Mouse (Mus musculus) hindbrain, embryonic 16.5 days (tissue): Measurements from ENCODE around the gene Eif3b. TPM values are rescaled to one million over a fixed set of nuclear protein-coding genes. Genes with fewer than 3 reads are reported as not detected.

Experiments
- ATAC-seq: fragments of 200-750 bp; cut with Nextera tagmentation; 2 replicates; pipeline ENCODE4 v1.8.0; 2017; ENCODE audit warnings: moderate TSS enrichment, moderate library complexity
- H3K27ac ChIP-seq: fragments of 300-500 bp; sonication (generic); 2 replicates; pipeline ENCODE4 v1.5.1; 2014; ENCODE audit warnings: low read depth, mild to moderate bottlenecking, control low read depth, low read length, moderate library complexity
- H3K27me3 ChIP-seq: fragments of 300-500 bp; sonication (generic); replicated peaks from 2 replicates; pipeline ENCODE4 v1.6.1; 2014; ENCODE audit warnings: low read length; ENCODE audit not compliant: control insufficient read depth, insufficient read depth
- H3K36me3 ChIP-seq: fragments of 300-500 bp; sonication (generic); 2 replicates; pipeline ENCODE4 v1.6.1; 2014; ENCODE audit warnings: mild to moderate bottlenecking, low read length, moderate library complexity, mixed read lengths; ENCODE audit not compliant: control insufficient read depth, insufficient read depth
- H3K4me1 ChIP-seq: fragments of 300-500 bp; sonication (generic); 2 replicates; pipeline ENCODE4 v1.6.1; 2014; ENCODE audit warnings: low read depth, low read length; ENCODE audit not compliant: control insufficient read depth, insufficient read depth
- H3K4me2 ChIP-seq: fragments of 300-500 bp; sonication (generic); 2 replicates; pipeline ENCODE4 v1.6.1; 2014; ENCODE audit warnings: mild to moderate bottlenecking, low read length, control low read depth, moderate library complexity
- H3K4me3 ChIP-seq: fragments of 300-500 bp; sonication (generic); 2 replicates; pipeline ENCODE4 v1.5.1; 2014; ENCODE audit warnings: mild to moderate bottlenecking, low read length, control low read depth, moderate library complexity
- H3K9ac ChIP-seq: fragments of 300-500 bp; sonication (generic); 2 replicates; pipeline ENCODE4 v1.6.1; 2014; ENCODE audit warnings: low read depth, mild to moderate bottlenecking, control low read depth, low read length, moderate library complexity
- H3K9me3 ChIP-seq: fragments of 300-500 bp; sonication (generic); 2 replicates; pipeline ENCODE4 v1.6.1; 2014; ENCODE audit warnings: mild to moderate bottlenecking, low read length, moderate library complexity; ENCODE audit not compliant: control insufficient read depth
- WGBS: fragments of 180-500 bp; shearing (Covaris S2); extraction: QIAGEN DNeasy Blood & Tissue Kit; methylation state at CpG from one replicate; pipeline ENCODE4 v1.1.7; 2014; 5-methylcytosine and 5-hydroxymethylcytosine counted together
- polyA plus RNA-seq: library from polyadenylated mRNA; unstranded; fragments of >200 nt; fragmentation: Nextera tagmentation; extraction: Ambion mirVana; gene quantifications from 2 replicates; pipeline ENCODE4 v1.2.1, GENCODE M21; 2015

The Eif3b gene
- polyA plus RNA-seq, 1 experiment from 2014 or later, result 65.9 TPM

- Histone ChIP-seq H3K9ac (no peak overlapping the region), H3K27ac (no peak overlapping the region), H3K9me3 (no peaks in the 10 kb centered on the region), H3K4me2 (no peak overlapping the region), H3K27me3 (no peaks in the 10 kb centered on the region), H3K4me1 (peaks cover 3% of the 10 kb centered on the region; the same call in 1 of the 2 replicates), H3K36me3 (no peaks in the 10 kb centered on the region), H3K4me3 (no peak overlapping the region)
- no peak for ATAC-seq
- 81% methylated on average over 6 of the region's 6 CpGs for WGBS
These were observed 39.8 kb upstream of the Eif3b start for GRCm38 (mm10) chr5:140379299-140379698.

- Histone ChIP-seq H3K9me3 (no peaks in the 10 kb centered on the region), H3K4me1 (peaks cover 3% of the 10 kb centered on the region; the same call in 1 of the 2 replicates), H3K9ac (no peak overlapping the region), H3K4me3 (no peak overlapping the region), H3K27me3 (no peaks in the 10 kb centered on the region), H3K36me3 (no peaks in the 10 kb centered on the region), H3K27ac (no peak overlapping the region), H3K4me2 (no peak overlapping the region)
- no peak for ATAC-seq
- WGBS, result 94% methylated on average over 7 of the region's 7 CpGs
These were observed 38.0 kb upstream of the Eif3b start for GRCm38 (mm10) chr5:140381156-140381555.

GRCm38 (mm10) chr5:140382688-140383087 lies 36.4 kb upstream of the Eif3b start:
- no peaks in the 10 kb centered on the region for H3K36me3 ChIP-seq
- H3K9me3 ChIP-seq, result no peaks in the 10 kb centered on the region
- H3K4me3 ChIP-seq, result no peak overlapping the region
- no peaks in the 10 kb centered on the region for H3K27me3 ChIP-seq
- WGBS, result 94% methylated on average over 6 of the region's 6 CpGs
- ATAC-seq, result no peak
- no peak overlapping the region for H3K27ac ChIP-seq
- no peak overlapping the region for H3K9ac ChIP-seq
- peaks cover 3% of the 10 kb centered on the region for H3K4me1 ChIP-seq
- no peak overlapping the region for H3K4me2 ChIP-seq

- Histone ChIP-seq H3K9me3 (no peaks in the 10 kb centered on the region), H3K4me1 (peaks cover 11% of the 10 kb centered on the region), H3K9ac (no peak overlapping the region), H3K4me3 (no peak overlapping the region), H3K27ac (no peak overlapping the region), H3K4me2 (no peak overlapping the region), H3K36me3 (no peaks in the 10 kb centered on the region), H3K27me3 (no peaks in the 10 kb centered on the region)
- 20% methylated on average over 7 of the region's 7 CpGs for WGBS
- ATAC-seq, result no peak
These were observed 35.6 kb upstream of the Eif3b start for GRCm38 (mm10) chr5:140383559-140383958.

GRCm38 (mm10) chr5:140384462-140384861 lies 34.7 kb upstream of the Eif3b start:
- no peaks in the 10 kb centered on the region for H3K9me3 ChIP-seq
- WGBS, result 100% methylated on average over 1 of the region's 1 CpGs
- no peaks in the 10 kb centered on the region for H3K36me3 ChIP-seq
- H3K27ac ChIP-seq, result no peak overlapping the region
- H3K27me3 ChIP-seq, result no peaks in the 10 kb centered on the region
- H3K4me2 ChIP-seq, result no peak overlapping the region
- H3K4me1 ChIP-seq, result peaks cover 11% of the 10 kb centered on the region
- no peak overlapping the region for H3K4me3 ChIP-seq
- ATAC-seq, result no peak
- no peak overlapping the region for H3K9ac ChIP-seq

GRCm38 (mm10) chr5:140387236-140387635 lies 31.9 kb upstream of the Eif3b start:
- Histone ChIP-seq H3K9ac (no peak overlapping the region), H3K27me3 (no peaks in the 10 kb centered on the region), H3K36me3 (no peaks in the 10 kb centered on the region), H3K4me3 (no peak overlapping the region), H3K27ac (no peak overlapping the region), H3K4me2 (no peak overlapping the region), H3K9me3 (no peaks in the 10 kb centered on the region), H3K4me1 (peaks cover 11% of the 10 kb centered on the region)
- WGBS, result 79% methylated on average over 7 of the region's 7 CpGs
- no peak for ATAC-seq

GRCm38 (mm10) chr5:140387816-140388510 lies 31.2 kb upstream of the Eif3b start:
- H3K36me3 ChIP-seq, result no peaks in the 10 kb centered on the region
- H3K27me3 ChIP-seq, result no peaks in the 10 kb centered on the region
- H3K4me1 ChIP-seq, result peaks cover 11% of the 10 kb centered on the region
- H3K9ac ChIP-seq, result peak overlapping the region; percentile 85
- H3K9me3 ChIP-seq, result no peaks in the 10 kb centered on the region
- H3K27ac ChIP-seq, result no peak overlapping the region
- H3K4me3 ChIP-seq, result peak overlapping the region; percentile 82
- peak overlapping the region; percentile 64 for H3K4me2 ChIP-seq
- no peak for ATAC-seq
- 72% methylated on average over 12 of the region's 12 CpGs for WGBS

- Histone ChIP-seq H3K4me2 (peak within 1 kb of the TSS; percentile 64), H3K4me3 (peak within 1 kb of the TSS; percentile 82), H3K9ac (peak within 1 kb of the TSS; percentile 85), H3K9me3 (no peaks in the 10 kb centered on the region), H3K4me1 (peaks cover 8% of the 10 kb centered on the region), H3K27ac (peak within 1 kb of the TSS; percentile 41; the same call in 1 of the 2 replicates), H3K27me3 (no peaks in the 10 kb centered on the region), H3K36me3 (no peaks in the 10 kb centered on the region)
- ATAC-seq, result peak; percentile 91
- 1% methylated on average over 59 of the region's 63 CpGs for WGBS
These were observed 30.2 kb upstream of the Eif3b start, which contains the start of gene Snx8 for GRCm38 (mm10) chr5:140388588-140389576. Gene Snx8, minus strand, starts transcription at chr5:140389262.

GRCm38 (mm10) chr5:140389647-140390046 lies 29.5 kb upstream of the Eif3b start:
- no peak; the same call in 1 of the 2 replicates for ATAC-seq
- Histone ChIP-seq H3K4me2 (peak overlapping the region; percentile 64), H3K4me3 (peak overlapping the region; percentile 82), H3K27me3 (no peaks in the 10 kb centered on the region), H3K4me1 (peaks cover 8% of the 10 kb centered on the region), H3K27ac (no peak overlapping the region), H3K9ac (peak overlapping the region; percentile 85; the same call in 1 of the 2 replicates), H3K36me3 (no peaks in the 10 kb centered on the region), H3K9me3 (no peaks in the 10 kb centered on the region)
- WGBS, result 65% methylated on average over 3 of the region's 3 CpGs
